Mouse (Mus musculus): ENCODE measurements around the gene Got1.

GRCm38 (mm10) chr19:43517808-43518207, 6.6 kb downstream of the Got1 start:
- TF ChIP-seq CTCF (IDR thresholded peaks at IDR 0.05; ENCODE audit: borderline replicate concordance, insufficient read depth, low read depth, low read length) (no peak), POLR2A (IDR thresholded peaks at IDR 0.05; ENCODE audit: borderline replicate concordance, insufficient read depth, low read length) (no peak)

Data from cerebellum, adult 2 months (tissue).